Mouse (Mus musculus) lung, postnatal 0 days (tissue): ENCODE results near the gene Zscan5b. TPM values are rescaled to one million over a fixed set of nuclear protein-coding genes. Genes with fewer than 3 reads are reported as not detected.
"Not testable (repeated sequence)": the region's sequence is repeated elsewhere in the genome, so short reads cannot be mapped to it uniquely, and the experiment has no call there.

Experiments used
- ATAC-seq: fragments of 200-750 bp; cut with Nextera tagmentation; 2 replicates; pipeline ENCODE4 v1.8.0; 2017; ENCODE audit warnings: moderate library complexity
- DNase-seq: peaks from one replicate; pipeline ENCODE4 v3.0.0-alpha.2; 2016; ENCODE audit warnings: low spot score
- H3K27ac ChIP-seq: fragments of 300-500 bp; sonication (generic); 2 replicates; pipeline ENCODE4 v1.5.1; 2014; ENCODE audit warnings: antibody characterized with exemption, mild to moderate bottlenecking, low read length, mixed read lengths
- H3K27me3 ChIP-seq: fragments of 300-500 bp; sonication (generic); replicated peaks from 2 replicates; pipeline ENCODE4 v1.6.1; 2014; ENCODE audit warnings: low read length, mixed read lengths; ENCODE audit not compliant: insufficient read depth
- H3K36me3 ChIP-seq: fragments of 300-500 bp; sonication (generic); 2 replicates; pipeline ENCODE4 v1.6.1; 2014; ENCODE audit warnings: low read length, mixed read lengths; ENCODE audit not compliant: insufficient read depth
- H3K4me1 ChIP-seq: fragments of 300-500 bp; sonication (generic); 2 replicates; pipeline ENCODE4 v1.6.1; 2014; ENCODE audit warnings: antibody characterized with exemption, low read depth, low read length, mixed read lengths; ENCODE audit not compliant: insufficient read depth
- H3K4me2 ChIP-seq: fragments of 300-500 bp; sonication (generic); replicated peaks from 2 replicates; pipeline ENCODE4 v1.6.1; 2014; ENCODE audit warnings: low read depth, mild to moderate bottlenecking, low read length, moderate library complexity, mixed read lengths
- H3K4me3 ChIP-seq: fragments of 300-500 bp; sonication (generic); 2 replicates; pipeline ENCODE4 v1.5.1; 2014; ENCODE audit warnings: low read depth, low read length
- H3K9ac ChIP-seq: fragments of 300-500 bp; sonication (generic); replicated peaks from 2 replicates; pipeline ENCODE4 v1.6.1; 2014; ENCODE audit warnings: low read depth, mild to moderate bottlenecking
- H3K9me3 ChIP-seq: fragments of 300-500 bp; sonication (generic); 2 replicates; pipeline ENCODE4 v1.6.1; 2016; ENCODE audit warnings: low read length, mixed read lengths
- CTCF ChIP-seq: IDR thresholded peaks from 2 replicates; pipeline ENCODE4 v1.5.1; 2016; ENCODE audit warnings: antibody characterized with exemption, mild to moderate bottlenecking
- EP300 ChIP-seq: IDR thresholded peaks from 2 replicates; pipeline ENCODE4 v1.6.1; 2016; ENCODE audit warnings: antibody characterized with exemption, mild to moderate bottlenecking, control low read depth
- WGBS: fragments of 180-500 bp; shearing (Covaris S2); extraction: QIAGEN DNeasy Blood & Tissue Kit; methylation state at CpG from one replicate; pipeline ENCODE4 v1.1.7; 2014; 5-methylcytosine and 5-hydroxymethylcytosine counted together
- polyA plus RNA-seq: library from polyadenylated mRNA; unstranded; fragments of >200 nt; fragmentation: Nextera tagmentation; extraction: Ambion mirVana; gene quantifications from 2 replicates; pipeline ENCODE4 v1.2.1, GENCODE M21; 2015

Gene Zscan5b
- not detected in 2 replicates for polyA plus RNA-seq

GRCm38 (mm10) chr7:6221978-6222377 is at the start of gene Zscan5b:
TSS of gene Zscan5b (plus strand) at chr7:6222278.
- Histone ChIP-seq H3K4me1 (no peaks in the 10 kb centered on the region), H3K9ac (no peak within 1 kb of the TSS), H3K4me3 (no peak within 1 kb of the TSS), H3K36me3 (no peaks in the 10 kb centered on the region), H3K27ac (no peak within 1 kb of the TSS), H3K27me3 (no peaks in the 10 kb centered on the region), H3K4me2 (no peak within 1 kb of the TSS), H3K9me3 (no peaks in the 10 kb centered on the region)
- DNase-seq (no peak), ATAC-seq (no peak)
- WGBS, result 92% methylated on average over 12 of the region's 12 CpGs
- no peak for TF ChIP-seq EP300
- no peak for TF ChIP-seq CTCF

- no peaks in the 10 kb centered on the region; the same call in 1 of the 2 replicates for H3K4me1 ChIP-seq
- no peaks in the 10 kb centered on the region for H3K9me3 ChIP-seq
- peak overlapping the region; percentile 58 for H3K27ac ChIP-seq
- 1% methylated on average over 25 of the region's 28 CpGs for WGBS
- H3K27me3 ChIP-seq, result no peaks in the 10 kb centered on the region
- peak; percentile 14 for ATAC-seq
- H3K4me3 ChIP-seq, result peak overlapping the region; percentile 60
- TF ChIP-seq EP300 (no peak), CTCF (no peak)
- H3K9ac ChIP-seq, result peak overlapping the region; percentile 32
- peak overlapping the region; percentile 84 for H3K4me2 ChIP-seq
- DNase-seq, result peak; percentile 43
- no peaks in the 10 kb centered on the region for H3K36me3 ChIP-seq
Measured at GRCm38 (mm10) chr7:6172674-6173244, 49.3 kb upstream of the Zscan5b start.

DNA sequence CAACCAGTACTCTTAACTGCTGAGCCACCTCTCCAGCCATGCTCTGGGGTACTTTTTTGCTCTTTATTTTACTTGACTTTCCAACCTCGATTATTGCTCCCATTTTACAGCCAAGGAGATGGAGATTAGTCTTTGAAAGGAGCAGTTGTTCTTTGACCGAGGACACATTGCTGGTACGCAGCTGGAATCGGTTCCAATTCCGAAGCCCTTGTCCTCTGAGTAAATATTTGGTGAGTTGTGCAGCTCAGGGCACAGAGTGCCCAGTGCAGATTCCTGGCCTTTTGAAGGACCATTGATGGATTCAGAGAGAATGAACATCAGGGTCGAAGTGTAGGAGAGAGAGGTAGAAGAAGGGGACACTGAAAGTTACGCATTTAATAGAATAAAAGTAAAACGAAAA is 48.2 kb upstream of the Zscan5b start:
- H3K9ac ChIP-seq, result no peak overlapping the region
- no peaks in the 10 kb centered on the region for H3K9me3 ChIP-seq
- H3K4me1 ChIP-seq, result no peaks in the 10 kb centered on the region; the same call in 1 of the 2 replicates
- no peak overlapping the region for H3K27ac ChIP-seq
- no peak overlapping the region for H3K4me3 ChIP-seq
- no peak for DNase-seq
- 60% methylated on average over 8 of the region's 8 CpGs for WGBS
- TF ChIP-seq CTCF (no peak), EP300 (no peak)
- no peak for ATAC-seq
- H3K4me2 ChIP-seq, result 0 out of 2 replicates have a peak overlapping the region, but pooled peaks have one; percentile 11
- H3K36me3 ChIP-seq, result no peaks in the 10 kb centered on the region
- H3K27me3 ChIP-seq, result no peaks in the 10 kb centered on the region

DNA sequence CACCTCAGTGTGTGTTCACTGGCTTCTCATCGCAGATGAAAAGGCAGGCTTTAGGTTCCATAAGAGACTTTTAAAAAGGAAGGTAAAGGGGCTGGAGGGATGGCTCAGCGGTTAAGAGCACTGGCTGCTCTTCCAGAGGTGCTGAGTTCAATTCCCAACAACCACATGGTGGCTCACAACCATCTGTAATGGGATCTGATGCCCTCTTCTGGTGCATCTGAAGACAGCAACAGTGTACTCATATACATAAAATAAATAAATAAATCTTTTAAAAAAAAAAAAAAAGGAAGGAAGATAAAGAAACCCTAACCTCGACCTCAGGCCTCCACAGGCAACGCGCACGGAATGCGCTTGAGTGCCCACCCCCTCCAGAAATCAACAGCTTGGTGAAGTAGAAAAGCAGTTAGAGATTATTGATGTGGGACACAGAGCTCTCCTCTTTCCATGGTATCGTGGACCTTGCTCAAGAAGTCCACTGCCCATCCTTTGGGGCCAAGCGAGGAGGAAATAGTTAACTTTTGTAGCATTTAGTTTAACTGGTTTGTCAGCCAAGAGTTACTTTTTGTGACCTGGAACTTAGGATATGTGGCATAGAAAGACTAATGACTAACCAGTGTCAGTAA is 47.6 kb upstream of the Zscan5b start:
- not testable (repeated sequence) for H3K4me3 ChIP-seq, H3K9me3 ChIP-seq, DNase-seq, H3K27ac ChIP-seq, H3K27me3 ChIP-seq, ATAC-seq, H3K9ac ChIP-seq, H3K4me1 ChIP-seq, H3K36me3 ChIP-seq, H3K4me2 ChIP-seq
- peak; percentile 44 for TF ChIP-seq CTCF
- WGBS, result 60% methylated on average over 9 of the region's 9 CpGs

GRCm38 (mm10) chr7:6179013-6179412 is 43.1 kb upstream of the Zscan5b start:
- Histone ChIP-seq H3K27me3 (no peaks in the 10 kb centered on the region), H3K9me3 (no peaks in the 10 kb centered on the region), H3K36me3 (no peaks in the 10 kb centered on the region), H3K4me3 (no peak overlapping the region), H3K4me1 (no peaks in the 10 kb centered on the region), H3K27ac (no peak overlapping the region), H3K9ac (no peak overlapping the region), H3K4me2 (no peak overlapping the region)
- no peak for ATAC-seq
- TF ChIP-seq CTCF (no peak), EP300 (no peak)
- DNase-seq, result no peak

GRCm38 (mm10) chr7:6182882-6183281 is 39.2 kb upstream of the Zscan5b start:
- no peak for TF ChIP-seq CTCF
- Histone ChIP-seq H3K4me1 (no peaks in the 10 kb centered on the region), H3K36me3 (0 out of 2 replicates have a peak, but pooled peaks cover 9% of the 10 kb centered on the region), H3K9me3 (no peaks in the 10 kb centered on the region), H3K4me2 (no peak overlapping the region), H3K9ac (no peak overlapping the region), H3K27me3 (no peaks in the 10 kb centered on the region), H3K4me3 (no peak overlapping the region), H3K27ac (no peak overlapping the region)
- ATAC-seq (no peak), DNase-seq (no peak)

- Histone ChIP-seq H3K27me3 (no peaks in the 10 kb centered on the region), H3K4me1 (no peaks in the 10 kb centered on the region), H3K4me3 (no peak overlapping the region), H3K27ac (no peak overlapping the region), H3K36me3 (0 out of 2 replicates have a peak, but pooled peaks cover 14% of the 10 kb centered on the region), H3K9ac (no peak overlapping the region), H3K9me3 (no peaks in the 10 kb centered on the region), H3K4me2 (no peak overlapping the region)
- ATAC-seq (no peak), DNase-seq (no peak)
- 92% methylated on average over 19 of the region's 19 CpGs for WGBS
- TF ChIP-seq CTCF (no peak), EP300 (no peak)
Measured at GRCm38 (mm10) chr7:6183802-6184201, 38.3 kb upstream of the Zscan5b start.
